Mouse (Mus musculus): ENCODE results near the gene Macrod2.

- no peak for TF ChIP-seq CTCF (IDR thresholded peaks at IDR 0.05)
- no peak for TF ChIP-seq EP300 (IDR thresholded peaks at IDR 0.05)
These were observed 905.9 kb downstream of the Macrod2 start for GRCm38 (mm10) chr2:141301030-141301429.

Measured in lung, postnatal 0 days (tissue).